Mouse (Mus musculus): ENCODE results near the gene Dtl.

DNA sequence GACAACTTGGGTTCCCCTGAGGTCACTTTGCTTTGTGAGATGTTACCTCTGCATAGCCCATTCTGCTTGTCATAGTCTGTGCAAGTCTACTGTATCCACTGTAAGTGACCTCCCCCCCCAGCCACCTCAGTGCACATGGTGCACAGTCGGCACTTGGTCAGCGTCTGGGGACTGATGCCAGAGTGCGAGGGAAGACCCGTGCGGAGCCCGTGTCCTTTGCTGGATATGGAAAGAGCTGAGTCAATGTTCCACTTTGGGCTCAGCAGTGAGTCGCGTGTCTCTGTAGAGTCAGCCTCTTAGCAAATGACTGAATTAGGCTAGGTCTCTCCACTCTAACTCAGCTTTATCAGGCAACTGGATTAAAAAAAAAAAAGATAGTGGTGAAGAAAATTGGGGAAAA is 47.5 kb upstream of the Dtl start:
- no peak for TF ChIP-seq CTCF (IDR thresholded peaks at IDR 0.05; ENCODE audit: low read depth, low read length)
- TF ChIP-seq POLR2A (IDR thresholded peaks at IDR 0.05; ENCODE audit: insufficient read depth, low read length), result no peak
